Mouse (Mus musculus) midbrain, embryonic 11.5 days (tissue): ENCODE measurements around the gene D630045J12Rik. TPM values are rescaled to one million over a fixed set of nuclear protein-coding genes. Genes with fewer than 3 reads are reported as not detected.

Source experiments
- ATAC-seq: fragments of 200-750 bp; cut with Nextera tagmentation; 2 replicates; pipeline ENCODE4 v1.8.0; 2017; ENCODE audit warnings: moderate TSS enrichment, moderate library complexity; ENCODE audit not compliant: low FRiP score
- DNase-seq: peaks from one replicate; pipeline ENCODE4 v3.0.0; 2015; ENCODE audit warnings: low spot score; ENCODE audit errors: missing footprints
- H3K27ac ChIP-seq: fragments of 300-500 bp; sonication (generic); 2 replicates; pipeline ENCODE4 v1.5.1; 2014; ENCODE audit warnings: low read depth, low read length
- H3K27me3 ChIP-seq: fragments of 300-500 bp; sonication (generic); 2 replicates; pipeline ENCODE4 v1.6.1; 2014; ENCODE audit warnings: mild to moderate bottlenecking, low read length, moderate library complexity, mixed read lengths; ENCODE audit not compliant: control insufficient read depth, insufficient read depth
- H3K36me3 ChIP-seq: fragments of 300-500 bp; sonication (generic); 2 replicates; pipeline ENCODE4 v1.6.1; 2014; ENCODE audit warnings: mild to moderate bottlenecking, low read length, moderate library complexity, mixed read lengths; ENCODE audit not compliant: control insufficient read depth, insufficient read depth
- H3K4me1 ChIP-seq: fragments of 300-500 bp; sonication (generic); 2 replicates; pipeline ENCODE4 v1.6.1; 2014; ENCODE audit warnings: low read length; ENCODE audit not compliant: control insufficient read depth, insufficient read depth
- H3K4me2 ChIP-seq: fragments of 300-500 bp; sonication (generic); 2 replicates; pipeline ENCODE4 v1.6.1; 2014; ENCODE audit warnings: mild to moderate bottlenecking, moderate library complexity
- H3K4me3 ChIP-seq: fragments of 300-500 bp; sonication (generic); 2 replicates; pipeline ENCODE4 v1.5.1; 2014; ENCODE audit warnings: low read depth, low read length
- H3K9ac ChIP-seq: fragments of 300-500 bp; sonication (generic); 2 replicates; pipeline ENCODE4 v1.6.1; 2014; ENCODE audit warnings: low read length
- H3K9me3 ChIP-seq: fragments of 300-500 bp; sonication (generic); 2 replicates; pipeline ENCODE4 v1.6.1; 2016; ENCODE audit warnings: low read length; ENCODE audit not compliant: control insufficient read depth
- WGBS: fragments of 180-500 bp; shearing (Covaris S2); extraction: QIAGEN DNeasy Blood & Tissue Kit; methylation state at CpG from one replicate; pipeline ENCODE4 v1.1.7; 2014; 5-methylcytosine and 5-hydroxymethylcytosine counted together
- polyA plus RNA-seq: library from polyadenylated mRNA; unstranded; fragments of >200 nt; fragmentation: Nextera tagmentation; extraction: Ambion mirVana; gene quantifications from 2 replicates; pipeline ENCODE4 v1.2.1, GENCODE M21; 2014

Gene D630045J12Rik
- polyA plus RNA-seq, 1 experiment from 2014 or later, result 10.1 TPM

GRCm38 (mm10) chr6:38263393-38264159 lies 9.8 kb upstream of the D630045J12Rik start:
- Histone ChIP-seq H3K36me3 (no peaks in the 10 kb centered on the region), H3K4me2 (no peak overlapping the region), H3K27me3 (no peaks in the 10 kb centered on the region), H3K9ac (no peak overlapping the region), H3K4me1 (no peaks in the 10 kb centered on the region), H3K9me3 (no peaks in the 10 kb centered on the region), H3K4me3 (no peak overlapping the region), H3K27ac (no peak overlapping the region)
- DNase-seq (no peak), ATAC-seq (no peak)
- 71% methylated on average over 5 of the region's 5 CpGs for WGBS

DNA sequence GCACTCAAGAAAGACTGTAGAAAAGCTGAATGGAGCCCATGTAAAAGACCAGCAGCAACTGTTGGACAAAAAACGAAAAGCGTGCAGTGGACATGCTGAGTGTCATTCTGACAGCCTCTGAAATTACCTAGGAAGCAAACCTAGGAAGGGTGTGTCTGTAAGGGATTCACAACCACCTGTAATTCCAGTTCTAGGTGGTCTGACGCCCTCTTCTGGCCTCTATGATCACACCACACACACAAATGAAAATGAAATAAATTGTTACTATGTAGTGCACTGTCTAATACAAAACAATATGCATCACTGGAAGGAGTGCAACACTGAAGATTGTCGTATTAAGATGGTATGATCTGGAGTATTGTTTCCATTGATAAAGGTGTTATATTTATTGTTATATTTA lies 8.1 kb upstream of the D630045J12Rik start:
- 75% methylated on average over 4 of the region's 4 CpGs for WGBS
- no peaks in the 10 kb centered on the region for H3K9me3 ChIP-seq
- no peak overlapping the region for H3K27ac ChIP-seq
- no peak overlapping the region for H3K4me2 ChIP-seq
- H3K4me3 ChIP-seq, result no peak overlapping the region
- no peak overlapping the region for H3K9ac ChIP-seq
- DNase-seq, result no peak
- no peak for ATAC-seq
- no peaks in the 10 kb centered on the region for H3K27me3 ChIP-seq
- no peaks in the 10 kb centered on the region for H3K4me1 ChIP-seq
- no peaks in the 10 kb centered on the region for H3K36me3 ChIP-seq

- H3K9me3 ChIP-seq, result no peaks in the 10 kb centered on the region
- no peak overlapping the region for H3K27ac ChIP-seq
- H3K27me3 ChIP-seq, result no peaks in the 10 kb centered on the region
- WGBS, result 95% methylated on average over 8 of the region's 8 CpGs
- no peaks in the 10 kb centered on the region for H3K36me3 ChIP-seq
- ATAC-seq, result no peak
- H3K4me2 ChIP-seq, result no peak overlapping the region
- DNase-seq, result no peak
- no peak overlapping the region for H3K9ac ChIP-seq
- no peak overlapping the region for H3K4me3 ChIP-seq
- H3K4me1 ChIP-seq, result peaks cover 5% of the 10 kb centered on the region; the same call in 1 of the 2 replicates
Measured at GRCm38 (mm10) chr6:38257506-38257905, 3.7 kb upstream of the D630045J12Rik start.

GRCm38 (mm10) chr6:38256793-38257192 lies 3.0 kb upstream of the D630045J12Rik start:
- Histone ChIP-seq H3K4me1 (peaks cover 11% of the 10 kb centered on the region), H3K4me2 (no peak overlapping the region), H3K36me3 (no peaks in the 10 kb centered on the region), H3K27me3 (no peaks in the 10 kb centered on the region), H3K27ac (no peak overlapping the region), H3K9me3 (no peaks in the 10 kb centered on the region), H3K9ac (no peak overlapping the region), H3K4me3 (no peak overlapping the region)
- ATAC-seq (no peak), DNase-seq (no peak)
- WGBS, result 93% methylated on average over 4 of the region's 4 CpGs

DNA sequence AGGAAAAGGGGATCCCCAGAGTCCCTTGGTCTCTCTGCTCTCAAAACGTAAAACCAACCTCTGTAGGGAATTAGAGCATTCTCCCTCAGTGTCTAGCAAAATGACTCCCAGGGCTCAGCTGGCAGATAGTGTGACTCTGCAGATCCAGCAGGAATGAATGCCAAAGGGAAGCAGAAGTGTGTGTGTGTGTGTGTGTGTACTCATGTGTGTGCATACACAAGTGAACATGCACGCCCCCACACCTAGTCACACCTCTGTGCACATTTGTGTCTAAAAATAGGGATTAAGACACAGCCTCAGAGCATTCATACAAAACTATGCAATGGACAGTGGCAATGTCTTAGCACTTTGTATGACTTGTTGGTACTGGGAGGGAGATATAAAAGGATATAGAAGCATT lies 2.0 kb upstream of the D630045J12Rik start:
- Histone ChIP-seq H3K4me1 (peaks cover 18% of the 10 kb centered on the region), H3K4me2 (no peak overlapping the region), H3K4me3 (no peak overlapping the region), H3K9me3 (no peaks in the 10 kb centered on the region), H3K27me3 (no peaks in the 10 kb centered on the region), H3K36me3 (no peaks in the 10 kb centered on the region), H3K9ac (no peak overlapping the region), H3K27ac (no peak overlapping the region)
- DNase-seq (no peak), ATAC-seq (no peak)
- 56% methylated on average over 2 of the region's 2 CpGs for WGBS

GRCm38 (mm10) chr6:38252766-38253735 lies 758 bp downstream of the D630045J12Rik start:
- Histone ChIP-seq H3K36me3 (no peaks in the 10 kb centered on the region), H3K4me1 (peaks cover 18% of the 10 kb centered on the region), H3K27me3 (no peaks in the 10 kb centered on the region), H3K4me2 (peak overlapping the region; percentile 73), H3K9ac (peak overlapping the region; percentile 98), H3K27ac (peak overlapping the region; percentile 71), H3K4me3 (peak overlapping the region; percentile 88), H3K9me3 (no peaks in the 10 kb centered on the region)
- ATAC-seq (no peak), DNase-seq (peak; percentile 98)
- WGBS, result 12% methylated on average over 19 of the region's 19 CpGs

DNA sequence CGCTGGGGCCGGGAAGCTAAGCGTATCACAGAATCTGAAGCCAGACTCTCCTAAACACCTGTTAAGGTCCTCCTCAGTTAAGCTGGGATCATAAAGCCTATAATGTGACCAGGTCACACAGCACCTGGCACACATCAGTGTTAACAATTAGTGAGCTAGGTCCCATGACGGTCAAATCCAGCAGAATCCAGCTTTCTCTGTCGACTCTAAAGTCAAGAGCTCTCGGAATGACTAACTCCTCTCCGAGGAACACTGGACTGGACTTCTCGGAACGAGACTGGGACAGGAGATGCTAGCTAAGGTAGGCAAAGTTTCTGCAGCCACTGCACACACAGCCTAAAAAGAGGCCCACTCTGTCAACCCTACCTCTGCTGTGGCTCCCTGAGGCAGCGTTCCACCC lies 1.7 kb downstream of the D630045J12Rik start:
- WGBS, result 71% methylated on average over 10 of the region's 10 CpGs
- H3K4me1 ChIP-seq, result peaks cover 18% of the 10 kb centered on the region
- H3K36me3 ChIP-seq, result no peaks in the 10 kb centered on the region
- no peak for DNase-seq
- peak overlapping the region; percentile 73 for H3K4me2 ChIP-seq
- no peak overlapping the region for H3K27ac ChIP-seq
- no peaks in the 10 kb centered on the region for H3K9me3 ChIP-seq
- no peak for ATAC-seq
- H3K27me3 ChIP-seq, result no peaks in the 10 kb centered on the region
- peak overlapping the region; percentile 88 for H3K4me3 ChIP-seq
- H3K9ac ChIP-seq, result peak overlapping the region; percentile 98; the same call in 1 of the 2 replicates

DNA sequence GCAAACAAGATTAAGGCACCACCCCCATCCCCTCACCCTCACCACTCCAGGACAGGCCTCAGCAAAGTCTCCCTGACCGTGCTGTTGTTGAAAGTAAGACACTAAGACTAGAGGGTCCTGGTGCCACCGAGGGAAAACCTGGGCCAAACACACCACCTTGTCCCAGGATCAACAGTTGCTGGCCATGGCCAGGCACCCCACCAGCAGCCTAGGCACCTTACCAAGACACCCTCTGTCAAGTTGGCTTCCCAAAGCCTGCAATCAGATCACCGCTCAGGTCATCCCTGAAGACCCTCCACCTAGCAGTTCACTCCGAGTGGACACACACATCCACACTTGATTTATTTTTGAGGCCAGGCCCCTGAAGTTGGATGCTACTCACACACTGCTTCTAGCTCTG lies 2.3 kb downstream of the D630045J12Rik start:
- Histone ChIP-seq H3K27ac (no peak overlapping the region), H3K27me3 (no peaks in the 10 kb centered on the region), H3K9me3 (no peaks in the 10 kb centered on the region), H3K36me3 (no peaks in the 10 kb centered on the region), H3K4me2 (0 out of 2 replicates have a peak overlapping the region, but pooled peaks have one; percentile 16), H3K9ac (no peak overlapping the region), H3K4me3 (no peak overlapping the region), H3K4me1 (peaks cover 18% of the 10 kb centered on the region)
- no peak for ATAC-seq
- no peak for DNase-seq
- 47% methylated on average over 4 of the region's 4 CpGs for WGBS

DNA sequence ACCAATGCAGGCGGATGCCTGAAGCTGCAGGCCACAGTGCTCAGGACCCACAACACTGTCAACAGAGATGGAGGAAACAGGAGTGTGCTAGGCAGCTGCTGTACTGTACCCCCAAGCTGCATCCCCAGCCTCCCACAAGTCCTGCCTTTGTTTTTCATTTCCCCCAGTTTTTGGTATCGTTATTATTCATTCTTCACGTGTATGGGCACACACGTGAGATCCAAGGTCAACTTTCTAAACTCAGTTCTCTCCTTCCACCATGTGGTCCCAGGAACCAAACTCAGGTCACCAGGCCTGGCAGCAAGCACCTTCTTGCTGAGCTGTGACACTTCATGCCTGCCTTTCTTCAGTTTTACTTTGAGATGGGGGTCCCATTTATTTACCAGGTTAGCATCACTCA lies 6.4 kb downstream of the D630045J12Rik start:
- Histone ChIP-seq H3K36me3 (no peaks in the 10 kb centered on the region), H3K4me2 (no peak overlapping the region), H3K27me3 (no peaks in the 10 kb centered on the region), H3K4me3 (no peak overlapping the region), H3K9ac (no peak overlapping the region), H3K9me3 (no peaks in the 10 kb centered on the region), H3K4me1 (peaks cover 13% of the 10 kb centered on the region), H3K27ac (no peak overlapping the region)
- WGBS, result 90% methylated on average over 4 of the region's 4 CpGs
- DNase-seq, result no peak
- ATAC-seq, result no peak
